Mouse (Mus musculus) E14TG2a.4 (cell line): ENCODE results near the gene Slfn2.

Experiments
- CTCF ChIP-seq: conservative IDR thresholded peaks from 2 replicates; pipeline ENCODE4 v1.5.1; 2014; ENCODE audit warnings: low read length
- NANOG ChIP-seq: IDR thresholded peaks from 2 replicates; pipeline ENCODE4 v1.6.1; 2014; ENCODE audit warnings: borderline replicate concordance, low read length, mixed read lengths
- POU5F1 ChIP-seq: IDR thresholded peaks from 2 replicates; pipeline ENCODE4 v1.6.1; 2014; ENCODE audit warnings: low read length, borderline replicate concordance

GRCm38 (mm10) chr11:83061806-83062205 lies 3.1 kb upstream of the Slfn2 start:
- TF ChIP-seq NANOG (no peak), CTCF (no peak), POU5F1 (no peak)
